ENCODE assay signal across 22 mouse cellular contexts in the genomic region with DNA sequence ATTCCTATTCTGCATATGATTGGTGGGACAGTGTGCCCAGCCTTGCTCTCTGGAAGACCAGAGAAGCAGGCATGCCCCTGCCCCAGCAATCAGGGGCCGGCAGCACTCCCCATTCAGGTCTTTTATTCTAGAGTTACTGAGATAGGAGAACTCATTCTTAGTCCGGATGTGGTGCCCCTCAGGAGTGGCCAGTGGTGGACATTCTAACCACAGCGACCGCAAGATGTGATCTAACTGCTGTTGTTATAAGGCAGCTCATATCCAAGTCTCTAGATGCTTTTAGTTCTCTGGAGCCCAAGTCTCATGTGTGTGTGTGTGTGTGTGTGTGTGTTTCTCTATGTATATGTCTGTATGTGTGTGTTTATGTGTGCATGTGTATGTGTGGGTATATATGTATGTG. TPM values are rescaled to one million over a fixed set of nuclear protein-coding genes. Genes with fewer than 3 reads are reported as not detected.
DNase-seq lines count a peak whose midpoint lies in the region; ATAC-seq lines count a peak whose summit lies in the region.
"Had no signal": no experiment of that assay in that cellular context is flagged by ENCODE, and none has a peak within 500 bp of the region (broad histone marks: within the 10 kb centered on the region; RNA-seq: fewer than 3 reads in every experiment).

No protein-coding gene starts in this region.

- H3K9me3 ChIP-seq in embryonic facial prominence, embryonic 12.5 days = no peaks in the 10 kb centered on the region
- H3K9me3 ChIP-seq in embryonic facial prominence, embryonic 10.5 days = no peaks in the 10 kb centered on the region
- H3K9me3 ChIP-seq: embryonic facial prominence, embryonic 13.5 days; heart, embryonic 13.5 days; hindbrain, embryonic 15.5 days had no signal

- H3K4me2 ChIP-seq in embryonic facial prominence, embryonic 12.5 days (replicated peaks) = no peak overlapping the region
- H3K4me2 ChIP-seq: embryonic facial prominence, embryonic 13.5 days; heart, embryonic 13.5 days; hindbrain, embryonic 15.5 days had no signal

- no peaks in the 10 kb centered on the region for H3K27me3 ChIP-seq in embryonic facial prominence, embryonic 12.5 days
- H3K27me3 ChIP-seq in embryonic facial prominence, embryonic 10.5 days (replicated peaks; ENCODE audit: low read depth, poor library complexity, severe bottlenecking) = no peaks in the 10 kb centered on the region
- H3K27me3 ChIP-seq: CH12.LX; embryonic facial prominence, embryonic 13.5 days; hindbrain, embryonic 15.5 days; Patski had no signal

- no peaks in the 10 kb centered on the region; the same call in 1 of the 2 replicates for H3K4me1 ChIP-seq in embryonic facial prominence, embryonic 12.5 days
- no peaks in the 10 kb centered on the region; the same call in none of the 2 replicates for H3K4me1 ChIP-seq in embryonic facial prominence, embryonic 10.5 days
- H3K4me1 ChIP-seq: embryonic facial prominence, embryonic 13.5 days; hindbrain, embryonic 15.5 days had no signal

- H3K4me3 ChIP-seq in embryonic facial prominence, embryonic 12.5 days = no peak overlapping the region
- H3K4me3 ChIP-seq in embryonic facial prominence, embryonic 10.5 days = no peak overlapping the region
- H3K4me3 ChIP-seq: embryonic facial prominence, embryonic 13.5 days; gastrocnemius, adult 2 months; heart, embryonic 13.5 days; hindbrain, embryonic 15.5 days had no signal

- H3K27ac ChIP-seq in embryonic facial prominence, embryonic 12.5 days = no peak overlapping the region
- no peak overlapping the region for H3K27ac ChIP-seq in embryonic facial prominence, embryonic 10.5 days (replicated peaks)
- H3K27ac ChIP-seq: embryonic facial prominence, embryonic 13.5 days; gastrocnemius, adult 2 months; heart, embryonic 13.5 days; hindbrain, embryonic 15.5 days had no signal

- H3K9ac ChIP-seq in embryonic facial prominence, embryonic 12.5 days = 0 out of 2 replicates have a peak overlapping the region, but pooled peaks have one; percentile 24
- H3K9ac ChIP-seq: embryonic facial prominence, embryonic 13.5 days; heart, embryonic 13.5 days; hindbrain, embryonic 15.5 days had no signal

- intact Hi-C loops in left cerebral cortex, postnatal 10 days (cut with DNase I) = no loop called here

- ATAC-seq in embryonic facial prominence, embryonic 12.5 days (ENCODE audit: insufficient number of reproducible peaks, insufficient read depth, low FRiP score, low TSS enrichment) = no peak
- ATAC-seq in common myeloid progenitor, adult 5-6 weeks (replicated peaks; ENCODE audit: low read depth, poor library complexity, severe bottlenecking) = peak; percentile 50
- ATAC-seq in monocyte, adult 5-6 weeks (replicated peaks; ENCODE audit: insufficient number of reproducible peaks, low FRiP score, low TSS enrichment, poor library complexity, severe bottlenecking) = 0 out of 2 replicates have a peak, but pooled peaks have one; percentile 40
- ATAC-seq: activated CD4-positive, CD25-positive, alpha-beta regulatory T cell, adult 4 months; forebrain, embryonic 14.5 days; Patski had no signal

- no peak for DNase-seq in embryonic facial prominence, embryonic 10.5 days (ENCODE audit: low spot score)
- no peak for DNase-seq in cerebellum, adult 18-20 months
- DNase-seq in urinary bladder, adult 2 months (ENCODE audit: low spot score) = no peak
- no peak for DNase-seq in left cerebral cortex, postnatal 10 days (ENCODE audit: extremely low spot score in 1 of 2, low spot score in 2 of 2)
- DNase-seq: cerebellum, adult 11-12 months; embryo, embryonic 11 days; gastrocnemius, adult 2 months; gastrocnemius, postnatal 25 days; heart, adult 11 months; heart, postnatal 36 days had no signal

- H3K36me3 ChIP-seq in embryonic facial prominence, embryonic 12.5 days = no peaks in the 10 kb centered on the region
- H3K36me3 ChIP-seq in embryonic facial prominence, embryonic 10.5 days (replicated peaks) = no peaks in the 10 kb centered on the region
- H3K36me3 ChIP-seq: embryonic facial prominence, embryonic 13.5 days; heart, embryonic 13.5 days; hindbrain, embryonic 15.5 days had no signal

- WGBS in embryonic facial prominence, embryonic 12.5 days = 79% methylated on average over 4 of the region's 4 CpGs
- WGBS in embryonic facial prominence, embryonic 10.5 days = 80% methylated on average over 4 of the region's 4 CpGs

RNA-seq across cellular contexts. Expression of gene Dio1, which starts 6.6 kb away (rescaled TPM):
- polyA plus RNA-seq in embryonic facial prominence, embryonic 12.5 days (2016; fragmentation: Nextera tagmentation; extraction: Ambion mirVana) = not detected in 2 replicates
- not detected in 2 replicates for polyA plus RNA-seq in embryonic facial prominence, embryonic 10.5 days (2016; fragmentation: Nextera tagmentation; extraction: Ambion mirVana)
- total RNA-seq in common myeloid progenitor, adult 5-6 weeks (2017) = not detected in 2 replicates
- not detected in 3 replicates for total RNA-seq in monocyte, adult 5-6 weeks (2017)
- not detected in 2 replicates for polyA plus RNA-seq in urinary bladder, adult 2 months (2012; rRNA removed)
- not detected for total RNA-seq in left cerebral cortex, postnatal 10 days (2021)
- total RNA-seq: gastrocnemius, postnatal 25 days; heart, postnatal 36 days had no signal
- polyA plus RNA-seq: activated CD4-positive, CD25-positive, alpha-beta regulatory T cell, adult 4 months; embryonic facial prominence, embryonic 13.5 days; forebrain, embryonic 14.5 days; heart, embryonic 13.5 days; heart, postnatal 0 days; hindbrain, embryonic 11.5 days; hindbrain, embryonic 15.5 days; Patski had no signal

RNA-seq across cellular contexts. Expression of gene Yipf1, which starts 13.8 kb away (rescaled TPM):
- polyA plus RNA-seq in embryonic facial prominence, embryonic 12.5 days (2016; fragmentation: Nextera tagmentation; extraction: Ambion mirVana) = 47.1 and 50.5 TPM in 2 replicates
- polyA plus RNA-seq in embryonic facial prominence, embryonic 10.5 days (2016; fragmentation: Nextera tagmentation; extraction: Ambion mirVana) = 39.5 and 40.6 TPM in 2 replicates
- 28.8 and 28.9 TPM in 2 replicates for total RNA-seq in common myeloid progenitor, adult 5-6 weeks (2017)
- 34.3 to 53.2 TPM (median 48.5 TPM) in 3 replicates for total RNA-seq in monocyte, adult 5-6 weeks (2017)
- 50.4 and 60.1 TPM in 2 replicates for polyA plus RNA-seq in urinary bladder, adult 2 months (2012; rRNA removed)
- 10 to 100 TPM; 44.6 to 47.8 TPM for total RNA-seq in left cerebral cortex, postnatal 10 days (2021)

RNA-seq across cellular contexts. Expression of gene Hspb11, which starts 47.0 kb away (rescaled TPM):
- polyA plus RNA-seq in embryonic facial prominence, embryonic 12.5 days (2016; fragmentation: Nextera tagmentation; extraction: Ambion mirVana) = 38.1 and 38.4 TPM in 2 replicates
- polyA plus RNA-seq in embryonic facial prominence, embryonic 10.5 days (2016; fragmentation: Nextera tagmentation; extraction: Ambion mirVana) = 22.2 and 24.6 TPM in 2 replicates
- total RNA-seq in common myeloid progenitor, adult 5-6 weeks (2017) = 20.6 and 28.9 TPM in 2 replicates
- 3.4 to 26.6 TPM (median 8.9 TPM) in 3 replicates for total RNA-seq in monocyte, adult 5-6 weeks (2017)
- 22.0 and 22.7 TPM in 2 replicates for polyA plus RNA-seq in urinary bladder, adult 2 months (2012; rRNA removed)
- total RNA-seq in left cerebral cortex, postnatal 10 days (2021) = 10 to 100 TPM; 16.8 to 22.4 TPM

RNA-seq across cellular contexts. Expression of gene Lrrc42, which starts 47.0 kb away (rescaled TPM):
- 92.2 and 97.5 TPM in 2 replicates for polyA plus RNA-seq in embryonic facial prominence, embryonic 12.5 days (2016; fragmentation: Nextera tagmentation; extraction: Ambion mirVana)
- 80.0 and 83.3 TPM in 2 replicates for polyA plus RNA-seq in embryonic facial prominence, embryonic 10.5 days (2016; fragmentation: Nextera tagmentation; extraction: Ambion mirVana)
- 10.8 and 11.7 TPM in 2 replicates for total RNA-seq in common myeloid progenitor, adult 5-6 weeks (2017)
- 4.7 to 7.3 TPM (median 7.1 TPM) in 3 replicates for total RNA-seq in monocyte, adult 5-6 weeks (2017)
- polyA plus RNA-seq in urinary bladder, adult 2 months (2012; rRNA removed) = 20.9 and 23.7 TPM in 2 replicates
- total RNA-seq in left cerebral cortex, postnatal 10 days (2021) = 10 to 100 TPM; 33.9 to 38.2 TPM
